Mouse (Mus musculus) 3134 (cell line): ENCODE results near the gene Olfr819.
"Not testable (repeated sequence)": the region's sequence is repeated elsewhere in the genome, so short reads cannot be mapped to it uniquely, and the experiment has no call there.

Experiments
- DNase-seq: peaks from one replicate; pipeline ENCODE4 v3.0.0-alpha.2; 2011; ENCODE audit warnings: low spot score; ENCODE audit not compliant: insufficient read length; ENCODE audit errors: extremely low read depth

Gene Olfr819

DNA sequence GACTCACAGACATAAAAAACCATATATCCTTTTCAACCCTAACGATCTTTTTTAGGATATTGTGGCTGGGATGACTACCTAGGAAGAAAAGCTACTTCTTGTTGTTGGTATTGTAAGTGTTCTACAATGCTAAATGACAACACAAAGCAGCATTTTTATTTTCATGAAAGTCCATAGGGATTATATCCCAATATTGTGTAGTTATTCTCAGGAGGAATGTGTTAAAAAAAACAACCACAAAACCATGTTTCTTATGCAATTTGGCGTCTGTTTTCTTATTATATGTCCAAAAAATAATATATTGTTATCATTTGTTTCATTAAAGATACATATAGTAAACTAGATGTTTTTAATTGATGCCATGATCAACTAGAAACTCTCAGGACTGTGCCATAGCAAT is at the start of gene Olfr819:
Olfr819 (minus strand) TSS at position 101 of the 400 bp plus-strand sequence.
- DNase-seq = not testable (repeated sequence)

DNA sequence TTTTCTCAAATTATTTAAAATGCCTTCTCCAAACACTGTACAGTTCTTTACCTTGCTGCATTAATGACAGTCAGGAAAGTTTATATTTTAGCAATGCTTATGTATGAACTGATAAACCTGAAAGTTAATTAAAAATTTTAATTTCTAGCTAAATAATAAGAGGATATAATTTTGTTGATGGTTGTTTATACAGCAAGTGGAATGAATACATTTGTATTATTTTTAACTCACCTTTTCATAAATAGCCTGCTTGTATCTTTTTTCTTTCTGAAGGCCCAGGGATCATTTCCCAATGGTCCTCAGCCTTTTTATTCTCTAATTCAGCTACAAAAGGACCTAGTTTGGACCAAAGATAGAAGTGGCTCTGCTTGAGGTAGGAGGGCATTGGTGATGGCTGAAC is 45.3 kb upstream of the Olfr819 start, which contains the start of gene Olfr820:
Olfr820 (plus strand) TSS at position 301 of the 400 bp plus-strand sequence.
- no peak for DNase-seq

DNA sequence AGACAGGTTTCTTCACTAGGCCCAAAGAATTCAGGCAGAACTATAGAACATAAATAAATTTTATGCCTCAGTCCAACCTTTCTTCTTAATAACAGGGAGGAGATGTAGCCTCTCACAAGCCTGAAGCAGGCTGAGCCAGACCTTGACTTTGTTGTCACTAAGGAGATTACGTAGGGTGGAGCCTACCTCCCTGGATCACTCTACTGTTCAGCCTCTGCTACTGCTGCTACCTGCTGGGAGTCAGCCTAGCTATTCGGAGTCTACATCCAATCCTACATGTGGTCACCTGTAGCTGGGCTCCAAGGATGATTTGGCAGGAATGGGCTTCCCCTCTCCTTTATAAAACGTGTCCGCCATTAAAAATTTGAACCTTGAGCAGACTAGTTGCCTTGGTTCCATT is 38.3 kb upstream of the Olfr819 start:
- DNase-seq = not testable (repeated sequence)

DNA sequence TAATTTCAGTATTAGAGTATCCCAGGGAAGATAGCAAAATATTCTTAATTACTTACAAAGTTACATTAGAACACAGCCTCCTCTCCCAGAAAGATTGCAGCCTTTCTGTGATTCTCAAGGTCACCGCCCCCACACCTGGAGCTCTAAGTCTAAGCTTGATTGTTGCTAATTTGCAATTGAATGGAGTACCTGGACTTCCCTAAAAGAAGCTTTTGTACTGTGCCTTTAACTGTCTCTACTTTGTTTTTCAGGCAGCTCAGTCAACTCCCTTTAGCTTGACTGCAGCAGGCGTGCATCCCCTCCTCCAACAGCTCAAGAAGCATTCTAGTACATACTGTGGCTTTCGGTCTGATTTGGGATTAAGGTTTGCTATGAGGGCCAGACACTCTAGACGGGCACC is 37.0 kb upstream of the Olfr819 start:
- DNase-seq = not testable (repeated sequence)

DNA sequence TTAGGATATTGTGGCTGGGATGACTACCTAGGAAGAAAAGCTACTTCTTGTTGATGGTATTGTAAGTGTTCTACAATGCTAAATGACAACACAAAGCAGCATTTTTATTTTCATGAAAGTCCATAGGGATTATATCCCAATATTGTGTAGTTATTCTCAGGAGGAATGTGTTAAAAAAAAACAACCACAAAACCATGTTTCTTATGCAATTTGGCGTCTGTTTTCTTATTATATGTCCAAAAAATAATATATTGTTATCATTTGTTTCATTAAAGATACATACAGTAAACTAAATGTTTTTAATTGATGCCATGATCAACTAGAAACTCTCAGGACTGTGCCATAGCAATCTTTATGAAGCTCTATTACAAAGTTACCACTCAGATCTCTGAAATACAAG is 17.9 kb upstream of the Olfr819 start, which contains the start of gene Gm10310:
Gm10310 (minus strand) TSS at position 101 of the 400 bp plus-strand sequence.
- DNase-seq = not testable (repeated sequence)

DNA sequence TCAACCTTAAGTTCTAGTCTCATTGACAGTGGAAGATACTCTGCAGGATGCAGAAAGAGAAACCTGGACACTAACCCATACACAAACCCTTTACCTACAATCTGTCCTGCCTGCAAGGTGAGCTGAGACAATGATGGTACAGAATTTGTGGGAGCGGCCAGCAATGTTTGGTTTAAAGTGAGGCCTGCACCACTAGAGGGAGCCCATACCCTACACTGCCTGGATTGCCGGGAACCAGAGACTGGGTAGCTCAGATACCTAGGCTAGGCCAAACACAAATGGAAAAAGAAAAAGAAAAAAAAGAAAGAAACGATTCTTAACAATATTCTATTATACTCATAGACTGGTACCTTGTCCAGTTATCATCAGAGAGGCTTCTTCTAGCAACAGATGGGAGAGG is 14.8 kb upstream of the Olfr819 start:
- not testable (repeated sequence) for DNase-seq

DNA sequence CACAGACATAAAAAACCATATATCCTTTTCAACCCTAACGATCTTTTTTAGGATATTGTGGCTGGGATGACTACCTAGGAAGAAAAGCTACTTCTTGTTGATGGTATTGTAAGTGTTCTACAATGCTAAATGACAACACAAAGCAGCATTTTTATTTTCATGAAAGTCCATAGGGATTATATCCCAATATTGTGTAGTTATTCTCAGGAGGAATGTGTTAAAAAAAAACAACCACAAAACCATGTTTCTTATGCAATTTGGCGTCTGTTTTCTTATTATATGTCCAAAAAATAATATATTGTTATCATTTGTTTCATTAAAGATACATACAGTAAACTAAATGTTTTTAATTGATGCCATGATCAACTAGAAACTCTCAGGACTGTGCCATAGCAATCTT is 9.0 kb upstream of the Olfr819 start, which contains the start of gene Olfr247:
Olfr247 (minus strand) TSS at position 101 of the 400 bp plus-strand sequence.
- not testable (repeated sequence) for DNase-seq

DNA sequence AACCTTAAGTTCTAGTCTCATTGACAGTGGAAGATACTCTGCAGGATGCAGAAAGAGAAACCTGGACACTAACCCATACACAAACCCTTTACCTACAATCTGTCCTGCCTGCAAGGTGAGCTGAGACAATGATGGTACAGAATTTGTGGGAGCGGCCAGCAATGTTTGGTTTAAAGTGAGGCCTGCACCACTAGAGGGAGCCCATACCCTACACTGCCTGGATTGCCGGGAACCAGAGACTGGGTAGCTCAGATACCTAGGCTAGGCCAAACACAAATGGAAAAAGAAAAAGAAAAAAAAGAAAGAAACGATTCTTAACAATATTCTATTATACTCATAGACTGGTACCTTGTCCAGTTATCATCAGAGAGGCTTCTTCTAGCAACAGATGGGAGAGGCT is 5.9 kb upstream of the Olfr819 start:
- not testable (repeated sequence) for DNase-seq

DNA sequence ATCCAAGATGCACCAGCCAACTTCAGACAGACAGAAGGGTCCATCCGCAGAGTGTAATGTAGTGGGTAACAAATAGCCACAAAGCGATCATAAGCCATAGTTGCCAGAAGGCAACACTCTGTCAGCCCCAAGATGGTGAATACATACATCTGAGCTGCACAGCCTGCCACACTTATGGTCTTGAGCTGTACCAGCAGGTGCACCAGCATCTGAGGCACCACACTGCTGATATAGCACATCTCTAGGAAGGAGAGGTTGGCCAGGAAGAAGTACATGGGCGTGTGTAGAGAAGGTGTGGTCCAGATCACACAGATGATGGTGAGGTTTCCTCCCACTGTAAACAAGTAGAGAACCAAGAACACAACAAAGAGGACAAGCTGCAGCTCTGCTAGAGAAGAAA is 834 bp downstream of the Olfr819 start:
- DNase-seq = not testable (repeated sequence)

DNA sequence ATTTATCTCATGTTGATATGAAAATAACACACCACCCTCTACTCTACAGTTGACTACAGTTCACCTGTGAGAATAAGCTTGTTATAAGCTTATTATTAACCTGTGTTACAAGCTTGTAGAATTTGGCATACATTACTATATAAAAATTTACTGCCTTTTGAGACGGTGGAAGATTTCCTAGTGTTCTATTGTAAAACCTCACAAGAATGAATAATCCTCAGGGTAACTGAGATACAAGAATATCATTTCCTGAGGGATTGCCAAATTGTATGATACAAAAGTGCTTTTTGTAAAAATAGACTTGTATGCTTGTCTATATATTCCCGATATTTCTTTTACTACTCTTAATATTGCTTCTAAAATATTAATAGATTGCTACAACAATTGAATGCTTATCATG is 18.1 kb downstream of the Olfr819 start, which contains the start of gene Olfr818:
Olfr818 (minus strand) TSS at position 101 of the 400 bp plus-strand sequence.
- no peak for DNase-seq

DNA sequence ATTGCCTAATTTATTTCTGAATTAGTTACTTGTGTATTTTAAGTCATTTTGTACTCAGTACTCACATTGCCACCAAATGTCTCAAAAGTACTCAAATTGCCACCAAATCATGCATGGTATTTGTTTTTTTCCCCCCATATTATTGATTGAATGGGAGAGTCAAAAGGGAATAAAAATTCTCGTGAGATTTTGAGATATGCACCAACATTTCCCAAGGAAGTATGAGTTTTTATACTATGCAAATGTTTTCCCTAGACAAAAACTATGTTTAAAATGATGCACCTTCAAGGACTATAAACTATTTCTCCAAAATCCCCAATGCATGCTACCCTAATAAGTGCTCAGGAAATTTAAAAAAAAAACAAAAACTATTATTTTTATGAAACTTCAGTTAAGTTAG is 51.6 kb downstream of the Olfr819 start, which contains the start of gene Olfr816:
Olfr816 (minus strand) TSS at position 101 of the 400 bp plus-strand sequence.
- DNase-seq = no peak
